Mouse (Mus musculus) central nervous system, embryonic 14 days (tissue): ENCODE data around the gene Anapc1. TPM values are rescaled to one million over a fixed set of nuclear protein-coding genes. Genes with fewer than 3 reads are reported as not detected.

Source experiments
- polyA plus RNA-seq: library from polyadenylated mRNA; depleted of rRNA; stranded (reverse); fragments of >200 nt; gene quantifications from 2 replicates; pipeline ENCODE4 v1.2.3, GENCODE M21; 2012; rRNA removed

The Anapc1 gene
- 59.8 and 61.8 TPM in 2 replicates for polyA plus RNA-seq

GRCm38 (mm10) chr2:128686921-128687557 lies at the start of gene Anapc1:
Gene Anapc1 (minus strand): TSS chr2:128687391.

GRCm38 (mm10) chr2:128698693-128699181 lies 11.5 kb upstream of the Anapc1 start, which contains the start of gene Mertk:
Gene Mertk (plus strand): TSS chr2:128698956.

GRCm38 (mm10) chr2:128590909-128591308 lies 96.3 kb downstream of the Anapc1 start, which contains the start of gene Spdye4c:
Gene Spdye4c (plus strand): TSS chr2:128591209.

Other genes with a start within 250 kb of the Anapc1 start
- not detected in 2 replicates for gene Spdye4c, start 96.2 kb downstream of the Anapc1 start, polyA plus RNA-seq
- 1.6 and 3.9 TPM in 2 replicates for gene Mertk, start 11.6 kb upstream of the Anapc1 start, polyA plus RNA-seq
- 27.8 and 28.1 TPM in 2 replicates for gene Tmem87b, start 130.7 kb upstream of the Anapc1 start, polyA plus RNA-seq
- 1.9 and 5.1 TPM in 2 replicates for gene Fbln7, start 175.6 kb upstream of the Anapc1 start, polyA plus RNA-seq